Mouse (Mus musculus) cerebellum, adult 9-11 months (tissue): ENCODE results near the gene Rpp14.
"Not testable (repeated sequence)": the region's sequence is repeated elsewhere in the genome, so short reads cannot be mapped to it uniquely, and the experiment has no call there.

Source experiments
- DNase-seq: peaks from one replicate; pipeline ENCODE4 v3.0.0; 2022

Gene Rpp14

GRCm38 (mm10) chr14:8117371-8117770 lies 37.2 kb downstream of the Rpp14 start:
- DNase-seq = no peak

DNA sequence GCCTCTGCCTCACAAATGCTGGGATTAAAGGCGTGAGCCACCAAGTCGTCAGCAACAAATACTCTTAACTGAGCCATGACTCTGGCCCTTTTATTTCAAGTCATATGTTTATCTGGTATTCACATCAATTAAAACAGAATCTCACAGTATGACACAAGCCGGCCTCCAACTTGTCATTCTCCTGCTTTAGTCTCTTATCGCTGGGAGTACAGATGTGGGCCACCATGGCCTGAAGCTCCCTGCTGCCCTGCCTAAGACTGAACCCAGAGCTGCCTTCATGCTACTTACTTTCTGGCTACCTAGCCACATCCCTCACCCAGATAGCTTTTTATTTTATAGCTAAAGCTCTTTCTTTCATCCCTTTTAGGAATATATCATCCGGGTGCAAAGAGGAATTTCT lies 39.3 kb downstream of the Rpp14 start:
- no peak for DNase-seq

DNA sequence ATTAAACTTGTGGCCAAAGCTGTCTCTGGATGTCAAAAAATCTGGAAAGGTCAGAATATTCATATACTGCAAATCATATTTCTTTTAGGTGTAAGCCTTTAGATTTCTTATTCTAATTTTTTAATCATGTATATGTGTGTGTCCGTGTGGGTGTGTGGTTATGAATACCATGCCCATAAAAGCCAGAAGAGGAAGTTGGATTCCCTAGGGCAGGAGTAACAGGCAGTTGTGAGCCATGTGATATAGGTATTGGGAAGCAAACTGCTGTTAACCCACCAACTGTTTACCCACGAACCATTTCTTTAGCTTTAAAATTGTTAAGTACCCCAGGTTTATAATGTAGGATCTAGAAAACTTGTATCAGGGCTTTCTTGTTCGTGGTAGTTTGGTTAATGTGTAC lies 39.7 kb downstream of the Rpp14 start:
- no peak for DNase-seq

DNA sequence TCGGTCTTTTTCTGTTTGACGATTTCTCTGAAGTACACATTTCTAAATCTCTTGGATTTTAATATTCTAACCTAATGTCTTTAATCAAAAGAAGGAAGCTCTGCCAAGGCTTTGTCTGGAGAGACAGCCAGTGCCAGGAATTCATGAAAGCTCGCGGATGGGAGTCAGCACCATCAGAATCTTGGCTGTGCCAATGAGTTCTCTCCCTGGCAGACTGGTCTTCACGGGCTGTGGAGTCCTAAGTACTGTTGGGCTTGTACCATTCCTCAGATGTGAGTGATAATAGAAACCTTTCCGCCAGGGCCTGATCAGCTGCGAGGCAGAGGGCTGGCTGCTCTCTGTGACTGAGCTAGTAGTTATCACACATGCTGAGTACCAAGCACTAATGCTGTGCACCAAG lies 43.0 kb downstream of the Rpp14 start:
- peak; percentile 59 for DNase-seq

DNA sequence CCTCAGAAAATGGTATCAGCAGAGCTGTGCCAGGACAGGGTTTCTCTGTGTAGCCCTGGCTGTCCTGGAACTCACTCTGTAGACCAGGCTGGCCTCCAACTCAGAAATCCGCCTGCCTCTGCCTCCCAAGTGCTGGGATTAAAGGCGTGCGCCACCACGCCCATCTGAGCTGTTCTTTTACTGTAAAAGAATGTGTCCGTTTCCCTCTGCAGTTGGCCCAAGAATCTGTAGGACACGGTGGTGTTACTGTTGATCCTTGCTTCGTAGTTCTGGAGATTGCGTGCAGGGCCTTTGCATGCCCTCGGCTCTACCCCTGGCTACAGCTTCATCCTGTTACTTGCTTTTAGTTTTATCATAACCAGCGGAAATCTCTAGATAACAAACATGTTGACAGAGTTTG lies 43.4 kb downstream of the Rpp14 start:
- DNase-seq = not testable (repeated sequence)

GRCm38 (mm10) chr14:8124046-8124881 lies 44.1 kb downstream of the Rpp14 start:
- DNase-seq = no peak

GRCm38 (mm10) chr14:8127971-8128370 lies 47.8 kb downstream of the Rpp14 start:
- no peak for DNase-seq

GRCm38 (mm10) chr14:8132789-8133188 lies 52.6 kb downstream of the Rpp14 start:
- DNase-seq = no peak

- DNase-seq = no peak
Observed at GRCm38 (mm10) chr14:8134234-8134633, 54.1 kb downstream of the Rpp14 start.

- DNase-seq = peak; percentile 65
Observed at GRCm38 (mm10) chr14:8135130-8135529, 55.0 kb downstream of the Rpp14 start.

DNA sequence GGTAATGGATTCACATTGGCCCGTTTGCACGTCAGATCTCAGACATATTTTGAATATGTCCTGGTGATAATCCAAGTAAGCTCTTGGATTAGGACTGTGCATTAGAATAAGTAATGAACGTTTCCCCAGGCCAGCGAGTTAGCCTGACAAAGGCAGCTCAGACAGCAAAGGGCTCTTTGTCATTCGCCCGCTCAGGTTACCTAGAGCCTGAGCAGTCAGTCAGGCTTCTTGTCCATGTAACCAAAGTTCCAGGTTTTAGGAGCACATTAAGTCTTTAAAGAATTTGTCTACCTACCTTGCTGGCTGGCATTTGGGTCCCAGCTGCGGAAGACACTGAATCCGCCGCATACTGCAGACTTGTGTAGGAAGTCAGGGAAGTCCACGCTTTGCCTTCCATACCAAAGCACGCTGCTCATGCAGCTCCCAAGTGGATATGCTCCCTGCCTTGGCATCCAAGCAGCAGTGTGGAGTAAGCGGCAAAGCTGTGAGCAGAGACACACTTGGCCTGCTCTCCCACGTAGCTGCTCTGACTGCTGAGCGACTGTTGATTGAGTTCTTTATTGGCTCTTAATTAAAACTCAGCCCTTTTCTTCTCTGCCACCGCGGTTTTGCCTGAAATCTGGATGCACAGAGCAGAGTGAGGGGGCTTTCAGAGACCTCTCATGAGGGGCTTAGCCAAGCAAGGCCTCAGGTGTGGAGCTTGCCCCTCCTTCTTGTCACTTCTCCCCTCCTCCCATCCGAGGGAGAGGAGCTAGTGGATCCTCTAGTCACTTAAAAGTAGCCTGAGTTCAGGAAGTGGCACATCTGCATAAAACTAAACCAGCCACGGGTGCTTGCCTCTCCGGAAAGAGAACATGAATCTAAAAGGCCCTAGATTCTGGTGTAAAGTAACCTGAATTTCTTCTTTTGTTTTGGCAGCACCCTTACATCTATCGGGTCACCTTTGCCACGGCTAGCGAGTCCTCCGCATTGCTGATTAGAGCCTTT lies 59.9 kb downstream of the Rpp14 start:
- DNase-seq = no peak

- DNase-seq = no peak
Observed at GRCm38 (mm10) chr14:8141131-8141530, 61.0 kb downstream of the Rpp14 start.
